Mouse (Mus musculus): ENCODE results near the gene Gpx2.

- TF ChIP-seq CTCF (IDR thresholded peaks at IDR 0.05; ENCODE audit: extremely low read depth, insufficient read length, insufficient replicate concordance, low read depth, low read length) = no peak
- TF ChIP-seq POLR2A (IDR thresholded peaks at IDR 0.05; ENCODE audit: low read depth, low read length) = no peak
Measured at GRCm38 (mm10) chr12:76840081-76840480, 44.7 kb upstream of the Gpx2 start.

Data from small intestine, adult 2 months (tissue).